Mouse (Mus musculus) telencephalon, adult 2 months (tissue): ENCODE data around the gene Ifi35.
"Not testable (repeated sequence)": the region's sequence is repeated elsewhere in the genome, so short reads cannot be mapped to it uniquely, and the experiment has no call there.

Source experiments
- DNase-seq: peaks from one replicate; pipeline ENCODE4 v3.0.0-alpha.2; 2011; ENCODE audit warnings: low read depth, low spot score

Gene Ifi35

GRCm38 (mm10) chr11:101468731-101469130, 20.5 kb downstream of the Ifi35 start:
- DNase-seq = no peak

- DNase-seq = no peak
These were observed 20.9 kb downstream of the Ifi35 start for GRCm38 (mm10) chr11:101469155-101469554.

GRCm38 (mm10) chr11:101470206-101470605, 22.0 kb downstream of the Ifi35 start:
- DNase-seq = no peak

- no peak for DNase-seq
These were observed 23.7 kb downstream of the Ifi35 start for GRCm38 (mm10) chr11:101471926-101472325.

- DNase-seq = no peak
These were observed 24.1 kb downstream of the Ifi35 start for GRCm38 (mm10) chr11:101472336-101472735.

- DNase-seq = not testable (repeated sequence)
These were observed 25.5 kb downstream of the Ifi35 start for GRCm38 (mm10) chr11:101473686-101474085.

- DNase-seq = no peak
These were observed 26.1 kb downstream of the Ifi35 start for GRCm38 (mm10) chr11:101474298-101474697.

GRCm38 (mm10) chr11:101476361-101476760, 28.2 kb downstream of the Ifi35 start:
- DNase-seq = not testable (repeated sequence)

- no peak for DNase-seq
These were observed 29.0 kb downstream of the Ifi35 start for GRCm38 (mm10) chr11:101477194-101477551.

- DNase-seq = no peak
These were observed 29.5 kb downstream of the Ifi35 start for GRCm38 (mm10) chr11:101477552-101478211.

GRCm38 (mm10) chr11:101479171-101479635, 31.0 kb downstream of the Ifi35 start:
- DNase-seq = no peak

GRCm38 (mm10) chr11:101480912-101481311, 32.7 kb downstream of the Ifi35 start:
- no peak for DNase-seq

- DNase-seq = no peak
These were observed 35.6 kb downstream of the Ifi35 start for GRCm38 (mm10) chr11:101483804-101484203.

- DNase-seq = no peak
These were observed 36.0 kb downstream of the Ifi35 start for GRCm38 (mm10) chr11:101484245-101484644.

- DNase-seq = no peak
These were observed 36.6 kb downstream of the Ifi35 start for GRCm38 (mm10) chr11:101484814-101485213.

- no peak for DNase-seq
These were observed 37.4 kb downstream of the Ifi35 start for GRCm38 (mm10) chr11:101485509-101486028.

- no peak for DNase-seq
These were observed 37.9 kb downstream of the Ifi35 start for GRCm38 (mm10) chr11:101486126-101486525.

GRCm38 (mm10) chr11:101506269-101506780, 58.1 kb downstream of the Ifi35 start:
- DNase-seq = no peak

- DNase-seq = no peak
These were observed 58.9 kb downstream of the Ifi35 start for GRCm38 (mm10) chr11:101507090-101507489.
